Mouse (Mus musculus) ES-Bruce4 (cell line): ENCODE results near the gene Trhde. TPM values are rescaled to one million over a fixed set of nuclear protein-coding genes. Genes with fewer than 3 reads are reported as not detected.

Experiments
- H3K27ac ChIP-seq: 2 replicates; pipeline ENCODE4 v1.5.1; 2012; ENCODE audit warnings: low read length, inconsistent platforms; ENCODE audit not compliant: insufficient read depth
- H3K27me3 ChIP-seq: 2 replicates; pipeline ENCODE4 v1.6.1; 2012; ENCODE audit warnings: mild to moderate bottlenecking, low read length, inconsistent platforms; ENCODE audit not compliant: control insufficient read depth, poor library complexity, insufficient read depth, severe bottlenecking
- H3K36me3 ChIP-seq: 2 replicates; pipeline ENCODE4 v1.6.1; 2012; ENCODE audit warnings: inconsistent platforms, mild to moderate bottlenecking, low read length, moderate library complexity; ENCODE audit not compliant: control insufficient read depth, poor library complexity, insufficient read depth, severe bottlenecking
- H3K4me1 ChIP-seq: one replicate; pipeline ENCODE4 v1.8.1; 2011; ENCODE audit warnings: low read length; ENCODE audit not compliant: control insufficient read depth, insufficient read depth
- H3K4me3 ChIP-seq: 2 replicates; pipeline ENCODE4 v1.5.1; 2011; ENCODE audit warnings: low read depth, mild to moderate bottlenecking, low read length
- H3K9ac ChIP-seq: 2 replicates; pipeline ENCODE4 v1.6.1; 2012; ENCODE audit warnings: low read depth, mild to moderate bottlenecking, inconsistent platforms; ENCODE audit not compliant: poor library complexity, severe bottlenecking
- H3K9me3 ChIP-seq: replicated peaks from 2 replicates; pipeline ENCODE4 v1.6.1; 2012; ENCODE audit warnings: mild to moderate bottlenecking, low read length, inconsistent platforms; ENCODE audit not compliant: control insufficient read depth, poor library complexity, insufficient read depth, severe bottlenecking
- CTCF ChIP-seq: IDR thresholded peaks from one replicate; pipeline ENCODE4 v1.8.1; 2011; ENCODE audit warnings: low read depth, low read length
- EP300 ChIP-seq: IDR thresholded peaks from 2 replicates; pipeline ENCODE4 v1.6.1; 2011; ENCODE audit warnings: low read depth, low read length; ENCODE audit not compliant: insufficient read depth
- POLR2A ChIP-seq: IDR thresholded peaks from one replicate; pipeline ENCODE4 v1.8.1; 2011; ENCODE audit warnings: low read length; ENCODE audit not compliant: insufficient read depth
- polyA plus RNA-seq: library from polyadenylated mRNA; stranded (reverse); fragments of >200 nt; gene quantifications from 2 replicates; pipeline ENCODE4 v1.2.4, GENCODE M21; 2011; ENCODE audit warnings: low read depth; ENCODE audit not compliant: missing spikeins, insufficient read depth, insufficient read length

Gene Trhde
- polyA plus RNA-seq, 1 experiment, result not detected

DNA sequence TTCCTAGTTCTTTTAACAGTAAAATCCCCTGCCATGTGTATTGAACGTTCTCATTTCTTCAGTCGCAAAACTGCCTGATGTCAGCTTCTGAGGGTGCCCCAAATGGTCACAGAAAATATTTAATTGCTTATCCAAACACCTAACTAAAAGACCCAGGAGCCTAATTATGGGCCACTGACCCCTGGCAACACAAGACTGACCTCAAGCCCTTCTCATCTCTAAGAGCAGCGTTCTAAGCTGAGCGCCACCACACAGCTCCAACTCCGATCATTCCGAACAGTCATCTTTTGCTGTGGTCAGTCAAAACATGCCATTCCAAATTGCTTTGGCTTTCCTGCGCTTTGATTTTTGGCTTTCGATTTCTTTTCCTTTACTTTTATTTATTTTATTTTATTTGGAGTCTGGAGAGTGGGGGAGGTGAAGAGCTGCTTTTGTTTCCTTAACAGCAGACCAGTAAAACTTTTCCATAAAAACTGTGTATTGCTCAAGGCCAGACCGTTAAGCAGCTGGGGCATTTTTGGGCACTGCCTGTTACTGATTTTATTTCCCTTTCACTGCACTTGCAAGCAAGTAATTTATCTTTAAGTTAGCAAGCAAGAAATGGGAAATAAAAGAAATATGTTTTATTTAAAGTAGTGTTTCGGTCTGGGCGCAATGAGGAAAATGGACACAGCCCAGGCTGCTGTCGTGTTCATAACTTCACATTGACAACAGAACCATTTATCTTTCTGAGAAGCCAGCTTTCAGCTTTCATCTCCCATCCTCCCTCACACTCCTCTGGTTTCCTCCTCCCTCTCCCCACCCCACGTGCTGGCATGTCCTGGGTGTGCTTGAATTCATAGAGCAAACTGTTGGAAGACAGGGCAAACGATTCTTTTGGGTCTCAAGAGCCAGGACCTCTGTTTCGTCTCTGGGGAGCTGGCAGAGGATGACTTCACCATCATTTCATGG, 59.1 kb downstream of the Trhde start:
- no peaks in the 10 kb centered on the region; the same call in 1 of the 2 replicates for H3K27me3 ChIP-seq
- no peaks in the 10 kb centered on the region for H3K4me1 ChIP-seq
- TF ChIP-seq CTCF (no peak), POLR2A (no peak), EP300 (no peak)
- H3K9ac ChIP-seq, result no peak overlapping the region
- no peak overlapping the region for H3K27ac ChIP-seq
- H3K4me3 ChIP-seq, result no peak overlapping the region
- no peaks in the 10 kb centered on the region for H3K36me3 ChIP-seq
- no peaks in the 10 kb centered on the region for H3K9me3 ChIP-seq

GRCm38 (mm10) chr10:114739916-114740315, 62.2 kb downstream of the Trhde start:
- TF ChIP-seq POLR2A, result no peak
- no peak for TF ChIP-seq CTCF
- TF ChIP-seq EP300, result no peak

DNA sequence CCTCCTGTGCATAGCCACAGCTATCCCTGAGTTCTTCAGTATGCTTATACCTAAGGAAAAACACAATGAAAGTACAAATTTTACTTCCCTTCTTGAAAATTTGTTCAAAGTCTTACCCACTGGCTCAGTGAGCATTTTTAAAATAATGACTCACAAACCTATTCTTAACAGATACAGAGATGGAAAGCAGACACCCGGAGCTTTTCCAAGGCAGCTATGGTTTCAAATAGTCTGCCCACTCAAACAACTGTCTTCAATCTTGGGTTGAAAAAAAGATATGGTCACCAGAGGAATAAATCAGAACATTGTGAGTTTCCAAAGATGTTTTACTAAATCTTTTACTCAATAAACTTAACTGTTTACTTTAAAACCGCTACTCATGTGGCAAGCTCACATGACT, 64.5 kb downstream of the Trhde start:
- Histone ChIP-seq H3K36me3 (no peaks in the 10 kb centered on the region), H3K9ac (no peak overlapping the region), H3K4me1 (no peaks in the 10 kb centered on the region), H3K4me3 (no peak overlapping the region), H3K27me3 (no peaks in the 10 kb centered on the region; the same call in 1 of the 2 replicates), H3K9me3 (no peaks in the 10 kb centered on the region), H3K27ac (no peak overlapping the region)
- no peak for TF ChIP-seq CTCF
- TF ChIP-seq EP300, result no peak
- TF ChIP-seq POLR2A, result no peak

More at GRCm38 (mm10) chr10:114739916-114740315, 62.2 kb downstream of the Trhde start:
- Histone ChIP-seq H3K4me3 (no peak overlapping the region), H3K27ac (no peak overlapping the region), H3K9ac (no peak overlapping the region), H3K9me3 (no peaks in the 10 kb centered on the region), H3K27me3 (no peaks in the 10 kb centered on the region; the same call in 1 of the 2 replicates), H3K36me3 (no peaks in the 10 kb centered on the region), H3K4me1 (no peaks in the 10 kb centered on the region)

- no peak overlapping the region for H3K27ac ChIP-seq
- no peak overlapping the region for H3K9ac ChIP-seq
- H3K4me3 ChIP-seq, result no peak overlapping the region
- no peaks in the 10 kb centered on the region for H3K27me3 ChIP-seq
- H3K36me3 ChIP-seq, result no peaks in the 10 kb centered on the region
- H3K4me1 ChIP-seq, result no peaks in the 10 kb centered on the region
- no peak for TF ChIP-seq POLR2A
- TF ChIP-seq EP300, result no peak
- TF ChIP-seq CTCF, result no peak
- no peaks in the 10 kb centered on the region for H3K9me3 ChIP-seq
Measured at GRCm38 (mm10) chr10:114736377-114736776, 65.7 kb downstream of the Trhde start.

- Histone ChIP-seq H3K9me3 (no peaks in the 10 kb centered on the region), H3K9ac (no peak overlapping the region), H3K27ac (no peak overlapping the region), H3K4me1 (no peaks in the 10 kb centered on the region), H3K4me3 (no peak overlapping the region), H3K36me3 (no peaks in the 10 kb centered on the region), H3K27me3 (no peaks in the 10 kb centered on the region)
- TF ChIP-seq POLR2A (no peak), CTCF (no peak), EP300 (no peak)
Measured at GRCm38 (mm10) chr10:114735678-114736077, 66.4 kb downstream of the Trhde start.

DNA sequence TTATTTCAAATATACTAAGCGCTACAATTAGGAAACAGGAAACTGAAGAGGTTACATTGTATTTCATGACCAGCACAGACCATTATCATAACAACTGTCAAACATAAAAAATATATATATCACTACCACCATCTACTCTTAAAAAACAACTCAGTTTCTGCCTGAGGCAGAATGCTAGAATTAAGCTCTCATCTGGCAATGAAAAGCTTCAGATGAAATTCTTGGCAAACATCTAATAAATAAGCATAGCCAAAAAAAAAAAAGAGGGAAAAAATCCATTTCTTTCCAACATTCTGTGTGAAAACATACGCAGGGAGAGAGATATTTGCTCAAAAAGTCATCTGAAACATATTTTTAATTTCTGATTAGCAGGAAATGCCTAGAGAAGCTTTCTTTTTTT, 67.0 kb downstream of the Trhde start:
- Histone ChIP-seq H3K4me1 (no peaks in the 10 kb centered on the region), H3K27ac (no peak overlapping the region)

More for the DNA sequence above, 67.0 kb downstream of the Trhde start:
- no peak for TF ChIP-seq EP300
- TF ChIP-seq POLR2A, result no peak
- TF ChIP-seq CTCF, result no peak
- Histone ChIP-seq H3K9ac (no peak overlapping the region), H3K9me3 (no peaks in the 10 kb centered on the region), H3K4me3 (no peak overlapping the region), H3K36me3 (no peaks in the 10 kb centered on the region), H3K27me3 (no peaks in the 10 kb centered on the region)
